Mouse (Mus musculus) neural tube, embryonic 12.5 days (tissue): ENCODE measurements around the gene Emx2. TPM values are rescaled to one million over a fixed set of nuclear protein-coding genes. Genes with fewer than 3 reads are reported as not detected.

Experiments
- ATAC-seq: fragments of 200-750 bp; cut with Nextera tagmentation; 2 replicates; pipeline ENCODE4 v1.8.0; 2017; ENCODE audit warnings: low read depth, mild to moderate bottlenecking, moderate TSS enrichment, moderate library complexity; ENCODE audit not compliant: low FRiP score
- H3K27ac ChIP-seq: fragments of 300-500 bp; sonication (generic); 2 replicates; pipeline ENCODE4 v1.5.1; 2016
- H3K27me3 ChIP-seq: fragments of 300-500 bp; sonication (generic); replicated peaks from 2 replicates; pipeline ENCODE4 v1.6.1; 2016; ENCODE audit warnings: mild to moderate bottlenecking
- H3K36me3 ChIP-seq: fragments of 300-500 bp; sonication (generic); 2 replicates; pipeline ENCODE4 v1.6.1; 2016; ENCODE audit warnings: mild to moderate bottlenecking
- H3K4me1 ChIP-seq: fragments of 300-500 bp; sonication (generic); 2 replicates; pipeline ENCODE4 v1.6.1; 2016
- H3K4me2 ChIP-seq: fragments of 300-500 bp; sonication (generic); replicated peaks from 2 replicates; pipeline ENCODE4 v1.6.1; 2016; ENCODE audit warnings: mild to moderate bottlenecking
- H3K4me3 ChIP-seq: fragments of 300-500 bp; sonication (generic); 2 replicates; pipeline ENCODE4 v1.5.1; 2016
- H3K9ac ChIP-seq: fragments of 300-500 bp; sonication (generic); 2 replicates; pipeline ENCODE4 v1.6.1; 2016; ENCODE audit warnings: mild to moderate bottlenecking
- H3K9me3 ChIP-seq: fragments of 300-500 bp; sonication (generic); 2 replicates; pipeline ENCODE4 v1.6.1; 2016; ENCODE audit warnings: mild to moderate bottlenecking
- WGBS: fragments of 180-500 bp; shearing (Covaris S2); methylation state at CpG from one replicate; pipeline ENCODE4 v1.1.7; 2016; 5-methylcytosine and 5-hydroxymethylcytosine counted together
- polyA plus RNA-seq: library from polyadenylated mRNA; unstranded; fragments of >200 nt; fragmentation: Nextera tagmentation; extraction: Ambion mirVana; gene quantifications from 2 replicates; pipeline ENCODE4 v1.2.1, GENCODE M21; 2016

The Emx2 gene
- polyA plus RNA-seq, result 0.54 and 2.1 TPM in 2 replicates

GRCm38 (mm10) chr19:59457951-59458742, at the start of gene Emx2:
TSS of gene Emx2 (plus strand) at chr19:59458372.
- under 1% methylated on average over 57 of the region's 58 CpGs for WGBS
- peak within 1 kb of the TSS; percentile 38 for H3K9ac ChIP-seq
- peak; percentile 52; the same call in 1 of the 2 replicates for ATAC-seq
- peak within 1 kb of the TSS; percentile 61 for H3K4me2 ChIP-seq
- H3K9me3 ChIP-seq, result no peaks in the 10 kb centered on the region
- no peaks in the 10 kb centered on the region for H3K36me3 ChIP-seq
- peaks cover 22% of the 10 kb centered on the region for H3K4me1 ChIP-seq
- H3K4me3 ChIP-seq, result peak within 1 kb of the TSS; percentile 35
- H3K27me3 ChIP-seq, result peaks cover 93% of the 10 kb centered on the region
- H3K27ac ChIP-seq, result no peak within 1 kb of the TSS

- no peak for ATAC-seq
- no peaks in the 10 kb centered on the region for H3K9me3 ChIP-seq
- H3K4me1 ChIP-seq, result no peaks in the 10 kb centered on the region
- H3K36me3 ChIP-seq, result no peaks in the 10 kb centered on the region
- no peak overlapping the region for H3K27ac ChIP-seq
- H3K4me3 ChIP-seq, result no peak overlapping the region
- peaks cover 12% of the 10 kb centered on the region; the same call in 1 of the 2 replicates for H3K27me3 ChIP-seq
- no peak overlapping the region for H3K9ac ChIP-seq
- WGBS, result 69% methylated on average over 5 of the region's 5 CpGs
- H3K4me2 ChIP-seq, result no peak overlapping the region
Measured at GRCm38 (mm10) chr19:59414128-59414527, 44.0 kb upstream of the Emx2 start.

DNA sequence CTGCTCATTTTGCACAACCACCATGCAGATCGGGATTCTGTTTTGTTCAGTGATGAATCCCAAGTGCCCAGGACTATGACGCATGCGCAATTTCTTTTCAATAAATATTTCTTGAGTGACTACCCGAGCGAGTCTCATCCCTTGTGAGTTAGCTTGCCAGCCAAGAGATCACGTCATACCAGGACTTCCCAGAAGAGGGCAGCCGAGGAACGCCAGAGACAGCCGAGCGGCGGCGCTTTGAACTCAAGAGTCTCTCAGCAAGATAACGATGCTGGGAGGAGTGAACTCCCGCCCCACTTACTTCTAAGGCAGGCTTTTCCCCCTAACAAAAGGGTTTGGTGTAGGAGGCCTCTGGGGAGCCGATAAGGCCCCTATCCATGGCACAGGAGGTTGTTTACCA, 40.1 kb upstream of the Emx2 start:
- Histone ChIP-seq H3K4me1 (no peaks in the 10 kb centered on the region), H3K27ac (no peak overlapping the region), H3K27me3 (0 out of 2 replicates have a peak, but pooled peaks cover 12% of the 10 kb centered on the region), H3K4me3 (no peak overlapping the region), H3K36me3 (no peaks in the 10 kb centered on the region), H3K9me3 (no peaks in the 10 kb centered on the region), H3K4me2 (no peak overlapping the region; the same call in 1 of the 2 replicates), H3K9ac (no peak overlapping the region)
- WGBS, result 2% methylated on average over 15 of the region's 15 CpGs
- ATAC-seq, result peak; percentile 56; the same call in 1 of the 2 replicates

DNA sequence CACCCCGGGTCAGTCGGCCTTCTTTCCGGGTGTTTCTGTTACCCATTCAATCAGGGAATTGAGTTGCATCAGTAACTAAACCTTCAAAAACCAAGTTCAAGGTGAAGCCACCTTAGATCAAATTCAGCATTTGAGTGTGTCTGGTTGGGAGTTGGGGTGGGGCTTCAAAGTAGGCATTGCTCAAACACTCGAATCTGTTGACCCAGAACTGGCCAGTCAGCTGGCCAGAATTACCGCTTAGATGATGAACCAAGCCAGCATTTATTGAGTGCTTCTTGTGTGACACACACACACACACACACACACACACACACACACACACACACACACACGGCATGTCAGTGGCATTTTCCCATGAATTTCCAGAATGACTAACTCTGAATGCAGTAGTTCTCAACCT, 39.5 kb upstream of the Emx2 start:
- H3K4me1 ChIP-seq, result no peaks in the 10 kb centered on the region
- H3K4me3 ChIP-seq, result no peak overlapping the region
- 0 out of 2 replicates have a peak, but pooled peaks cover 12% of the 10 kb centered on the region for H3K27me3 ChIP-seq
- H3K9me3 ChIP-seq, result no peaks in the 10 kb centered on the region
- no peak for ATAC-seq
- no peak overlapping the region for H3K27ac ChIP-seq
- no peak overlapping the region for H3K4me2 ChIP-seq
- H3K9ac ChIP-seq, result no peak overlapping the region
- 70% methylated on average over 6 of the region's 6 CpGs for WGBS
- H3K36me3 ChIP-seq, result no peaks in the 10 kb centered on the region

DNA sequence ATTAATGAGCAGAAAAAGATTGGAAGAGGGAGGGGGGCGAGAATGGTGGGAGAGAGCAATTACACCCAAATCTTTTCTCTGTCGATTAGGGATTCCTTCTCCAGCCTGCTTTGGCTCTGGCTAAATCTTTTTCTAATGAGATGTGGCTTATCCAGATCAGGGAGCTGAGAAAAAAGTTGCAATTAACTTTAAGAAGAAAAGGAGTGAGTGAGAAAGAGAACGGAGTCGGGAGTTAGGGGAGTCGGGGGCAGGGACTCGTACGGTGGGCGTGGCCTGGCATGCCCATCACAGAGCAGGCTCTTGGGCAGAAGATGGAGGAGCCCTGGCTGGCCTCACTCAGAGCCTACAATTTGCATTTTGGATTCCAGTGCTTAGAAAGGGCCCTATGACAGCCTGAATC, 35.8 kb upstream of the Emx2 start:
- Histone ChIP-seq H3K9me3 (no peaks in the 10 kb centered on the region), H3K4me2 (peak overlapping the region; percentile 45), H3K4me1 (no peaks in the 10 kb centered on the region; the same call in 1 of the 2 replicates), H3K9ac (no peak overlapping the region), H3K27me3 (0 out of 2 replicates have a peak, but pooled peaks cover 5% of the 10 kb centered on the region), H3K27ac (no peak overlapping the region), H3K4me3 (no peak overlapping the region), H3K36me3 (no peaks in the 10 kb centered on the region)
- WGBS, result 9% methylated on average over 8 of the region's 8 CpGs
- peak; percentile 54; the same call in 1 of the 2 replicates for ATAC-seq

DNA sequence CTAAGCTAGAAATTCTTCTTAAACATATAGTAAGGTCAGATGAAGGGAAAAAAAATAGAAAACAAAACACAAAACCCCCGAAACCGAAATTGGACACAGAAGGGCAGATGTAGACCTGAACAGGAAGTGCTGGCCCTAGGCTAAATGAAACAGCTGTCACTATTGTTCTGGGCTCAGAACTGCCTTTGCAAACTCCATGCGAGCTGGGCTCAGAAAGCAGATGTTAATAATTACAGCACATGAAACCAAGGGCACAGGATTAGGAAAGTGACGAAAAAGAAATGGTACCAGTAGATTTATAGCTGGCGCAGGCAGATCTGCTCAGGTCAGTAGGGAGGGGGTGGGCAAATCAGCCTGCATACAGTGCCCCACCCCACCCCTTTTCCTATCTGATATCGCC, 34.5 kb upstream of the Emx2 start:
- no peaks in the 10 kb centered on the region for H3K36me3 ChIP-seq
- H3K4me2 ChIP-seq, result no peak overlapping the region
- 0 out of 2 replicates have a peak, but pooled peaks cover 6% of the 10 kb centered on the region for H3K9me3 ChIP-seq
- ATAC-seq, result no peak
- H3K4me1 ChIP-seq, result no peaks in the 10 kb centered on the region; the same call in 1 of the 2 replicates
- H3K4me3 ChIP-seq, result no peak overlapping the region
- WGBS, result 47% methylated on average over 6 of the region's 6 CpGs
- H3K27ac ChIP-seq, result no peak overlapping the region
- no peak overlapping the region for H3K9ac ChIP-seq
- no peaks in the 10 kb centered on the region for H3K27me3 ChIP-seq

GRCm38 (mm10) chr19:59424975-59425374, 33.2 kb upstream of the Emx2 start:
- Histone ChIP-seq H3K36me3 (no peaks in the 10 kb centered on the region), H3K27ac (no peak overlapping the region), H3K27me3 (no peaks in the 10 kb centered on the region), H3K9me3 (0 out of 2 replicates have a peak, but pooled peaks cover 8% of the 10 kb centered on the region), H3K4me1 (no peaks in the 10 kb centered on the region; the same call in 1 of the 2 replicates), H3K9ac (no peak overlapping the region), H3K4me2 (no peak overlapping the region), H3K4me3 (no peak overlapping the region)
- no peak for ATAC-seq
- WGBS, result 73% methylated on average over 7 of the region's 7 CpGs

DNA sequence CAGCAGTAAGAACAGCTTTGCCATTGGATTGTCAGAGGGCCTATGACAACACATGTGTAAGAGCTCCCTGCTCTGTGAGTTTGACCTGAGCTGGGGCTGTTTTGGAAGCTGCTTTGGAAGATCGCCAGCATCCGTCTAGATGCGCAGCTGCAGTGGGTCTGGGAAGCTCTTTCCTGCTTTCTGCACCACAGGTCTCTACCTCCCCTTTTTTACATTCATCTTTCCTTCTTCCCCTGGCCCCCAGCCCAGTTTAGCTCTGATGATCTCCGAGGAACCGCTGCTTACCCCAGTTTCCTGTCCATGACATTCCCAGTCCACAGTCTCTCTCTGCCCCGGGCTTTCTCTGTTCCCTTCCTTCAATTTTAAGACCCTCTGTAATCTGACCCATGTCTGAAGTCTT, 25.9 kb upstream of the Emx2 start:
- no peak for ATAC-seq
- Histone ChIP-seq H3K27ac (no peak overlapping the region), H3K4me1 (no peaks in the 10 kb centered on the region), H3K9ac (no peak overlapping the region), H3K9me3 (0 out of 2 replicates have a peak, but pooled peaks cover 8% of the 10 kb centered on the region), H3K4me2 (no peak overlapping the region), H3K36me3 (no peaks in the 10 kb centered on the region), H3K4me3 (no peak overlapping the region), H3K27me3 (0 out of 2 replicates have a peak, but pooled peaks cover 4% of the 10 kb centered on the region)
- whole genome bisulfite sequencing, result 65% methylated on average over 6 of the region's 6 CpGs

GRCm38 (mm10) chr19:59450561-59451135, 7.5 kb upstream of the Emx2 start:
- H3K4me3 ChIP-seq, result no peak overlapping the region

DNA sequence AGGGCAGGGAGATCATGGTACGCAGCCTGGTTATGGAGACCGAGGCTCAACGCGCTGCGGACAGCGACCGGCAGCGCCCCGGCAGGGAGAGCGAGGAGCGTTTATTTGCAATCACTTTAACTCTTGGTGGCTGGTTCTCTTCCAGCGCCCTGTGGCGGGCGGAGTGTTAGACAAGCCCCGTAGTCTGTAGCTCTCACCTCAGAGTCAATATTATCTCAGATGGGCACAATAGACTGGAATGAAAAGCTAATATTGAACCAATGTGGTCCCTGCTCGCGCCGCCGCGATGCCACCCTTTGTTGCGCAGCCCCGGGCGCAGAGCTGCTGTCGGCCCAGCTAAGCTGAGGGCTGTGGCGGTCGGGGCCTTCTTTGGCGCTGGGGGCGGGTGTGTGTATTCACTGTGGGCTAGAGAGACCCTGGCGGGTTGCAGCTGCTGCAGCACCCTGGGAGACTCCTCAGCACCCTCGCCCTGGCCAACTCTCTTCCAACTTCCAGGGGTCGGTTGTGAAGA, 6.7 kb upstream of the Emx2 start:
- Histone ChIP-seq H3K4me2 (peak overlapping the region; percentile 33), H3K36me3 (no peaks in the 10 kb centered on the region), H3K27ac (no peak overlapping the region), H3K4me3 (no peak overlapping the region), H3K27me3 (peaks cover 94% of the 10 kb centered on the region), H3K9me3 (no peaks in the 10 kb centered on the region), H3K9ac (no peak overlapping the region), H3K4me1 (0 out of 2 replicates have a peak, but pooled peaks cover 7% of the 10 kb centered on the region)
- WGBS, result 2% methylated on average over 31 of the region's 31 CpGs
- ATAC-seq, result no peak

More at GRCm38 (mm10) chr19:59450561-59451135, 7.5 kb upstream of the Emx2 start:
- Histone ChIP-seq H3K4me2 (peak overlapping the region; percentile 33), H3K27ac (no peak overlapping the region), H3K9me3 (no peaks in the 10 kb centered on the region), H3K4me1 (0 out of 2 replicates have a peak, but pooled peaks cover 7% of the 10 kb centered on the region), H3K36me3 (no peaks in the 10 kb centered on the region), H3K9ac (no peak overlapping the region), H3K27me3 (peaks cover 87% of the 10 kb centered on the region)
- no peak for ATAC-seq
- WGBS, result 3% methylated on average over 14 of the region's 14 CpGs

- 2% methylated on average over 4 of the region's 4 CpGs for WGBS
- Histone ChIP-seq H3K4me3 (no peak overlapping the region), H3K4me2 (no peak overlapping the region), H3K36me3 (no peaks in the 10 kb centered on the region), H3K9me3 (no peaks in the 10 kb centered on the region), H3K4me1 (0 out of 2 replicates have a peak, but pooled peaks cover 7% of the 10 kb centered on the region), H3K27me3 (peaks cover 94% of the 10 kb centered on the region), H3K9ac (no peak overlapping the region), H3K27ac (no peak overlapping the region)
- ATAC-seq, result no peak
Measured at GRCm38 (mm10) chr19:59452321-59452720, 5.9 kb upstream of the Emx2 start.

GRCm38 (mm10) chr19:59453591-59453990, 4.6 kb upstream of the Emx2 start:
- WGBS, result 4% methylated on average over 13 of the region's 13 CpGs
- H3K9ac ChIP-seq, result no peak overlapping the region

More at GRCm38 (mm10) chr19:59453591-59453990, 4.6 kb upstream of the Emx2 start:
- Histone ChIP-seq H3K9me3 (no peaks in the 10 kb centered on the region), H3K4me3 (no peak overlapping the region), H3K27ac (no peak overlapping the region), H3K4me2 (no peak overlapping the region), H3K4me1 (peaks cover 18% of the 10 kb centered on the region), H3K36me3 (no peaks in the 10 kb centered on the region), H3K27me3 (peaks cover 98% of the 10 kb centered on the region)
- ATAC-seq, result no peak
